Mouse (Mus musculus) heart, embryonic 10.5 days (tissue): Measurements from ENCODE around the gene Igsf8. TPM values are rescaled to one million over a fixed set of nuclear protein-coding genes. Genes with fewer than 3 reads are reported as not detected.

ENCODE experiments used
- DNase-seq: peaks from one replicate; pipeline ENCODE4 v3.0.0-alpha.2; 2017; ENCODE audit warnings: low spot score
- H3K27ac ChIP-seq: fragments of 300-500 bp; sonication (generic); 2 replicates; pipeline ENCODE4 v1.5.1; 2016; ENCODE audit warnings: mild to moderate bottlenecking
- H3K27me3 ChIP-seq: fragments of 300-500 bp; sonication (generic); 2 replicates; pipeline ENCODE4 v1.6.1; 2016; ENCODE audit warnings: mild to moderate bottlenecking; ENCODE audit not compliant: poor library complexity, insufficient read depth, severe bottlenecking
- H3K36me3 ChIP-seq: fragments of 300-500 bp; sonication (generic); 2 replicates; pipeline ENCODE4 v1.6.1; 2016; ENCODE audit warnings: mild to moderate bottlenecking, moderate library complexity
- H3K4me1 ChIP-seq: fragments of 300-500 bp; sonication (generic); 2 replicates; pipeline ENCODE4 v1.6.1; 2016; ENCODE audit warnings: mild to moderate bottlenecking
- H3K4me3 ChIP-seq: fragments of 300-500 bp; sonication (generic); 2 replicates; pipeline ENCODE4 v1.5.1; 2016; ENCODE audit warnings: mild to moderate bottlenecking, moderate library complexity
- H3K9me3 ChIP-seq: fragments of 300-500 bp; sonication (generic); 2 replicates; pipeline ENCODE4 v1.6.1; 2016; ENCODE audit warnings: mild to moderate bottlenecking, moderate library complexity
- WGBS: fragments of 180-500 bp; shearing (Covaris S2); methylation state at CpG from one replicate; pipeline ENCODE4 v1.1.7; 2016; 5-methylcytosine and 5-hydroxymethylcytosine counted together
- polyA plus RNA-seq: library from polyadenylated mRNA; unstranded; fragments of >200 nt; fragmentation: Nextera tagmentation; extraction: Ambion mirVana; gene quantifications from 2 replicates; pipeline ENCODE4 v1.2.1, GENCODE M21; 2016

Igsf8 gene
- polyA plus RNA-seq, 1 experiment from 2014 or later, result 33.2 TPM

DNA sequence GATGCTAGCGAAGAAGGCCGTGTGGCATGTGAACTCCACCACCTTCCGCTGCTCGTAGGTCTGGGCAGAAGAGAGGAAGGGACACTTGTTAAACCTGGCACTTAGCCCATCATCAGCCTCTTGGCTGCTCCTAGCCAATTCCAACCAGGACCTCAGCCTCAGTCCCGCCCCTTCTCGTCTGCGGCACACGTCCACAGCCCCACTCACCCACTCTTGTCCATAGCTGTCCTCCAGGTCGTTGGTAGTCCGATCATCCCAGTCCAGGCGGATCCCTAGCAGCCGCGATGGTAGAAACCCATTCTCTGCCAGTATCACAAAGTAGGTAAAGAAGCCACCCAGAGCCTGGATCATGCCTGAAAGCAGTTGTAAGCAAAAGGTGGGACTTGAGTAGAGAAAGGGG lies 16.9 kb downstream of the Igsf8 start:
- Histone ChIP-seq H3K9me3 (no peaks in the 10 kb centered on the region), H3K27me3 (no peaks in the 10 kb centered on the region), H3K4me1 (peaks cover 26% of the 10 kb centered on the region), H3K4me3 (no peak overlapping the region), H3K27ac (no peak overlapping the region), H3K36me3 (peaks cover 15% of the 10 kb centered on the region; the same call in 1 of the 2 replicates)
- DNase-seq, result no peak
- 86% methylated on average over 13 of the region's 13 CpGs for WGBS

DNA sequence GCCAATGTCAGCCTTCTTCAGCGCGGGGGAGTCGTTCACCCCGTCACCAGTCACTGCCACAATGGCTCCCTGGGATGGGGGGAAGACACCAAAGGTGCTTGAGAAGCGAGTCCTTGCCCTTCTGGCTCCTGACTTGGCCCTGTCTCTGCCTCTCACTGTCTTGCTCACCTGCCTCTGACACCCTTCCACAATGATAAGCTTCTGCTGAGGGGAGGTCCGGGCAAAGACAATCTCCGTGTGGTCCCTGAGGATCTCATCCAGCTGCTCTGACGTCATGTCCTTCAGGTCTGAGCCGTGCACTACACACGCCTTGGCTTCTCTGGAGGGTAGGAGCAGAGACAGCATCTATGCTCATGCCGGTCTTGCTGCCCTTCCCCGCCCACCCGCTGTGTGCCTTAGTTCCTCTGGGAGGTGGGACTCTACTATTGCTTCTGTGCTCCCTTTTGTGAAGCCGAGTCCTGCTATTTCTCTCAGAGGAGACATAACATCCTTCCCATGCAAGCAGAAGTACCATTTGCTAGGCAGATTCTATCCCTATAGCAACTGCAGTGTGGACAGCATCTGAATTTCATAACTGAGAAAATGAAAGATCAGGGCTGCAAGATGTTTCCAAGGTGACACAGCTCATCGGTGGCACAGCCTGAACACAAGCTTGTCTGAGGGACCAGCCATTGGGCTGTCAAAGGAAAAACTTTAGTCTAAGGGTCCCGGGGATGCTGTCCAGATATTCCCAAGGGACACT lies 18.5 kb downstream of the Igsf8 start:
- no peak for DNase-seq
- H3K27me3 ChIP-seq, result peaks cover 6% of the 10 kb centered on the region; the same call in 1 of the 2 replicates
- H3K27ac ChIP-seq, result no peak overlapping the region
- peaks cover 16% of the 10 kb centered on the region; the same call in 1 of the 2 replicates for H3K4me1 ChIP-seq
- no peaks in the 10 kb centered on the region for H3K9me3 ChIP-seq
- no peak overlapping the region for H3K4me3 ChIP-seq
- peaks cover 27% of the 10 kb centered on the region; the same call in 1 of the 2 replicates for H3K36me3 ChIP-seq
- WGBS, result 73% methylated on average over 16 of the region's 16 CpGs

DNA sequence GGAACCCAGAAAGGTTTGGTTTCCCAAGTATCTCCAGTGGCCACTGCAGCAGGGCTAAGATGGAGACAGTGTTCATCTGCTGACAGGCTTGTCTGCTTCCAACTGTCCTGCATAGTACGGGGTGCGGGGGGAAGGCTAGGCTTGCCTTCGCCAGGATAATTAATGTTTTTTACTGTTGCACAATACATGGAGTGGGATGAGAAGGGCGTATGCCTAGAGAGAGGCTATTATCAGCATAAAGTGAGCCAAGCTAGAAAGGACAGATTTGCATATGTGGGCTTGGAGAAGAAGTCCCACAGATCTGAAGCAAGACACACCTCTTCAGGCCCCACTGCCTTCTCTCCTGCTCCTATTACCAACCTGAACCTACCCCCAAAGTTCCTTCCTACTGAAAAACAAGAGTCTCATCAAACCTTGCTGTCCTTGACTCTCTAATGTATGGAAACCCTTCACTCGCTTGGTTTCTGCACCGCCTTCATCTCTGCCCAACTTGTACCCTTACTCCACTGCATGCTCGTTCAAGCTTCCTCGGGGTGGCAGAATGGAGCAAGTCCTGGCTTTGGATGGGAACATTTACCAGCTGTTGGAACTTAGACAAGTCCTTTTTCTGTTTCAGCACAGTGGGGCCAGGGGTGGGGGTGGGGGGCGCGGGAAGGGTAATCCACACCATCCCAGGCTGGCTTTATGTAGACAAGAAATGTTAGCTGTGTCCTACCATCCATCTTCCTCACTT lies 20.2 kb downstream of the Igsf8 start:
- H3K27ac ChIP-seq, result no peak overlapping the region
- DNase-seq, result no peak
- H3K4me1 ChIP-seq, result peaks cover 16% of the 10 kb centered on the region; the same call in 1 of the 2 replicates
- H3K36me3 ChIP-seq, result peaks cover 45% of the 10 kb centered on the region
- no peak overlapping the region for H3K4me3 ChIP-seq
- H3K27me3 ChIP-seq, result peaks cover 6% of the 10 kb centered on the region; the same call in 1 of the 2 replicates
- WGBS, result 85% methylated on average over 10 of the region's 10 CpGs
- no peaks in the 10 kb centered on the region for H3K9me3 ChIP-seq

DNA sequence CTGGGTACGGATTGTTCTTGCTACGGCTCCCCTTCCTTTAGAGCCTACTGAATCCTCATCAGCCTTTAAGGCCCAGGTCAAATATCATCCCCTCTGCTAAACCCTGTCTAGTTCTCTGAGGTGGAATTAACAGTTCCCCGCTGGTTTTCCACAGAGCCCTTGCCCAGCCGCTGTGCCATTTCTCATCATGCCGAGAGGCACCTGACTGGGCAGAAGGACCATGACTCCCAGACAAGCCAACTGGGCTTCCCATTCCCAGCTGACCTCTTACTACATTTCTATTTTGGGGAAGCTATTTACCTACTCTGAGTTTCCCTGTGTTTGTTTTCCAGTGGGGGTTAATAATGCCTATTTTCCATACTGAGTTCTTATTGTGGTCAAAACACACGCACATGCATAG lies 21.6 kb downstream of the Igsf8 start:
- no peak for DNase-seq
- Histone ChIP-seq H3K4me3 (no peak overlapping the region), H3K9me3 (no peaks in the 10 kb centered on the region), H3K27ac (no peak overlapping the region), H3K27me3 (peaks cover 6% of the 10 kb centered on the region; the same call in 1 of the 2 replicates), H3K36me3 (peaks cover 43% of the 10 kb centered on the region), H3K4me1 (peaks cover 16% of the 10 kb centered on the region; the same call in 1 of the 2 replicates)
- 90% methylated on average over 6 of the region's 6 CpGs for WGBS

DNA sequence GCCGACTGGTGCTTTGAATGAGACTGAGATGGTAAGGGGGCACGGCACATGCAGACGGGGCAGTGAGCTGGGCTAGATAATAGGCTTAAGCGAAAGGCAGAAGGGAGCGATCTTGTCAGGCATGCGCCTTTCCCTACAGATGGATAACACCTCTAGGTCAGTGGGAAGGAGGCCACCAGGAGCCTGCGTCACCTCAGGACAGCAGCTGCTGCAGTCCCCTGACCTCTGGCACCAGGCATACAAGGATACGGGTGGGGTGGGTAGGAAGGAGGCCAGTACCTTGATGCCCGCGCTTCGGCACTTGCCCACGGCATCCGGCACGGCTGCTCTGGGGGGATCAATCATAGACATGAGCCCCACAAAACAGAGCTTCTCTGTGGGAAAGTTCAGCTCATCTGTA lies 22.8 kb downstream of the Igsf8 start:
- Histone ChIP-seq H3K9me3 (no peaks in the 10 kb centered on the region), H3K27me3 (peaks cover 6% of the 10 kb centered on the region; the same call in 1 of the 2 replicates), H3K4me1 (0 out of 2 replicates have a peak, but pooled peaks cover 7% of the 10 kb centered on the region), H3K4me3 (no peak overlapping the region), H3K36me3 (peaks cover 48% of the 10 kb centered on the region), H3K27ac (no peak overlapping the region)
- 80% methylated on average over 14 of the region's 14 CpGs for WGBS
- DNase-seq, result no peak

DNA sequence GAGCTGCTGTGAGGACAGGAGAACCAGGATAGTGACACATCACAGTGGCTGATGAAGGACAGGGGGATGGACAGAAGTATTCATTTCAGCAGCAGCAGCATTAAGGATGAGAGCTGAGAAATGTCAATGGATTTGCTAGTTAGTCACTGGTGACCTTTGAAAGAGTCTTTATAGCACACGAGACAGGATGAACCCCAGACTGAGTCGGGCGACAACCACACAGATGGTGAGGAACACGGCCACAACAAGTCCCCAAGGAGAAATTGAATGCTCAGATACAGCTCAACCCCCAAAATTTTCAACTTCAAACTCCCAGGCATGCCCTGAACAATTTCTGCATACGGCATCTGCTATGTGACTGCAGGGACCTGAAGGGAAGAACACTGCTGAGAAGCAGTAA lies 25.3 kb downstream of the Igsf8 start:
- Histone ChIP-seq H3K27ac (no peak overlapping the region), H3K9me3 (no peaks in the 10 kb centered on the region), H3K4me1 (no peaks in the 10 kb centered on the region), H3K27me3 (peaks cover 6% of the 10 kb centered on the region; the same call in 1 of the 2 replicates), H3K4me3 (no peak overlapping the region), H3K36me3 (peaks cover 62% of the 10 kb centered on the region)
- 83% methylated on average over 5 of the region's 5 CpGs for WGBS
- no peak for DNase-seq

DNA sequence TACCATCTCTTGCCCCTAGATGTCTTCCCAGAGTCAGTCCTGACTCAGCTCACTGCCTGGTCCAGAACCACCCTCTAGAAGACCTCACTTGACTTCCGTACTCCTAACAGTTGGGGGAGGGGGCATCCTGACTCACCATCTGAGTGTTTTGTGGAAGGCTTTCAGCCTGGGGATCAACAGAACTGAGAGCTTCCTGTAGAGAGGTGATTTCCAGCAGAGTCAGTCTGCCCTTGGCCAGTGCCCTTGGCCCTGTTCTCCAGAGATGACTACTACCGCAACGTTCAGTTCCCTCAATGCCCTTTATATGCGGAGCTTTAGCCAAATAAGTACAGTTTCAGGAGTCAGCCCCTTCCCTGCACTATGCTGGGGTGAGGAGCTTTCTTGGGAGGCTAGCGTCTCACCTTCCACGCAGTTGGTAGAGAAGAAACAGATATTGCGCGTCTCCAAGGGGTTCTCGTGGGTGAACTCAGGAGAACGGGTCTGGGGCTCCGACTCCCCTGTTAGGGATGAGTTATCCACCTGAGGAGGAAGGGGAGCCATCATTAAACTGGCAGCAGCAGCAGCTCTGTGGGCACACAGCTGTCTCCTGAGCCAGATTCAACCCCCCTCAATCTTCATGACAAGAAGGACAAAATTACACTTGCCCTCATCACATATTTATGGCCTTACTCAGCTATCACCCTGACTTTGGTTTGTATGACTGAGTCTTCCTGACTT lies 27.6 kb downstream of the Igsf8 start:
- no peaks in the 10 kb centered on the region for H3K9me3 ChIP-seq
- H3K27me3 ChIP-seq, result peaks cover 6% of the 10 kb centered on the region; the same call in 1 of the 2 replicates
- WGBS, result 89% methylated on average over 11 of the region's 11 CpGs
- no peak overlapping the region for H3K27ac ChIP-seq
- peaks cover 61% of the 10 kb centered on the region for H3K36me3 ChIP-seq
- DNase-seq, result no peak
- no peak overlapping the region for H3K4me3 ChIP-seq
- H3K4me1 ChIP-seq, result no peaks in the 10 kb centered on the region

DNA sequence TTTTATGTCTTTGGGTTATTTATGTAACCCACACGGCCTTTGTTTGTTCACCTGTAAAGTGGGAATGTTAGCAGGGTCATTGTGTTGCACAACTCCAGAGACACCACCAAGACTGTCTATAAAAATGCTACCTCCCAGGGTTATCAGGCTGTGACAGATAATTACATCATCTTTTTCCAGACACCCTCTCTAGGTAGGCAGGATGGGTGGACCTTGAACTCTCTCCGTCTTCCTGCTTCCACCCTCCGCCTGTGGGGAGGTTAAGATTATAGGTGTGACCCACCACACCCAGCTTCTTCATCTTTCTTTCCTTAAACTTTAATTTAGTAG lies 28.1 kb downstream of the Igsf8 start:
- H3K9me3 ChIP-seq, result no peaks in the 10 kb centered on the region
- no peak overlapping the region for H3K4me3 ChIP-seq
- 67% methylated on average over 3 of the region's 3 CpGs for WGBS
- DNase-seq, result no peak
- H3K4me1 ChIP-seq, result no peaks in the 10 kb centered on the region
- peaks cover 2% of the 10 kb centered on the region; the same call in 1 of the 2 replicates for H3K27me3 ChIP-seq
- H3K36me3 ChIP-seq, result peaks cover 56% of the 10 kb centered on the region
- H3K27ac ChIP-seq, result no peak overlapping the region

DNA sequence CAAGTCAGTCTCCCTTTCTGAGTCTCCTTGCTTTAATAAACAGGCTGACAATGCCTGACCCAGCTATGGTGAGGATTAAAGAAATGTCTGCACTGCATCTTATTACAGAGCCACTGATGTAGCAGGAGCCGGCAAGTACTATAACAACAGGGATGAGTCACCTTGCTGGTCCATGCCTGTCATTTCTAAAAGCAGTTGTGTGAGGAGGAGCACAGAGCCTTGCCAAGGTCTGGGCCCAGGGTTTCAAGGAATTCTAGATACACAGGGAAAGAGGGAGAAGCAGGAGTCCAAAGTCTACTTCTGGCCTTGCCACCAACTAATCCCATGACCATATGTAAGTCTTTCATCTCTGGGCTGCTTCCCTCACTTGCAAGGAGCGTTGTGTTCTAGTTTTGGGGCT lies 31.4 kb downstream of the Igsf8 start:
- H3K4me3 ChIP-seq, result no peak overlapping the region
- peaks cover 31% of the 10 kb centered on the region for H3K36me3 ChIP-seq
- no peak for DNase-seq
- no peak overlapping the region for H3K27ac ChIP-seq
- no peaks in the 10 kb centered on the region for H3K9me3 ChIP-seq
- 90% methylated on average over 2 of the region's 2 CpGs for WGBS
- peaks cover 24% of the 10 kb centered on the region for H3K4me1 ChIP-seq
- no peaks in the 10 kb centered on the region; the same call in 1 of the 2 replicates for H3K27me3 ChIP-seq

DNA sequence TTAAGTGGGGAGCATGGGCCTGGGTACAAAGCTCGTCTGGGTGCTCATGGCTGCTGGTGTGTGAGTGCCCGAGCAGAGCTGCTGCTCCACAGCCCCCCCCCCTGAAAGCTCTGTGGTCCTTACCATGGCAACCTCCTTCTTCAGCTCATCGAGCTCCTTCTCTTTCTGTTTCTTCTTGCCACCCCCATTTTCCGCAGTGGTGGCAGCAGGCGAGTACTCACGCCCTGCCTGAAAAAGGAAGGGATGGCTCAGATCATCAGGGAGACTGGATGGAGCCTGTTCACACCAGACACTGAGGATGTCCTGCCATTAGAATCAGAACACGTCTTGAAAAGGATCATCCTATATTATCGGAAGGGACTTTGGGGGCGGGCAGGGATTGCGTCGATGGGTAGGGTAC lies 32.0 kb downstream of the Igsf8 start:
- H3K4me3 ChIP-seq, result no peak overlapping the region
- H3K9me3 ChIP-seq, result no peaks in the 10 kb centered on the region
- H3K27ac ChIP-seq, result no peak overlapping the region
- peaks cover 31% of the 10 kb centered on the region for H3K36me3 ChIP-seq
- peaks cover 30% of the 10 kb centered on the region for H3K4me1 ChIP-seq
- no peak for DNase-seq
- 87% methylated on average over 11 of the region's 11 CpGs for WGBS
- no peaks in the 10 kb centered on the region; the same call in 1 of the 2 replicates for H3K27me3 ChIP-seq

DNA sequence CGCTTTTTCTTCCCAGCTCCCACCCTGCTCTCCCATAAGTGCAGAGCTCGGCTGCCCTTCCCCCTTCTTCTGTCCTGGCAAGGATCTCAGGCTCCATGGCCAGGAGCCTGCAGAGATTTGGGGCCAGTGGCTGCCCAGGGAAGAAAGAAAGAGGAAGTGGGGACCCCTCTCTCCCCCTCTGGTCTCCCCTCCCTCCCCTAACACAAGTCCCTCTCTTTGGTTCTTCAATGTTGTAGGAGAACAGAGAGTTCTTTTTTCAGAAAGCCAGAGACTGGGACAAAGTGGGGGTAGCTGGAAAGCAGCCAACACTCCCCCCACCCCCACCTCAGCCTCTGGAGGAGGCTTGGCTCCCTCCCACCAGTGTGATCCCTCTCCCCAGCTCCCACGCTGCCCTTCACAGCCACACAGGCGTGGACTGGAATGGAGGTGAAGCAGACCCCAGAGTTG lies 34.3 kb downstream of the Igsf8 start:
- Histone ChIP-seq H3K36me3 (peaks cover 13% of the 10 kb centered on the region; the same call in 1 of the 2 replicates), H3K9me3 (no peaks in the 10 kb centered on the region), H3K4me3 (peak overlapping the region; percentile 56; the same call in 1 of the 2 replicates), H3K4me1 (peaks cover 53% of the 10 kb centered on the region), H3K27me3 (no peaks in the 10 kb centered on the region; the same call in 1 of the 2 replicates), H3K27ac (peak overlapping the region; percentile 89)
- DNase-seq, result no peak
- WGBS, result 43% methylated on average over 4 of the region's 4 CpGs

DNA sequence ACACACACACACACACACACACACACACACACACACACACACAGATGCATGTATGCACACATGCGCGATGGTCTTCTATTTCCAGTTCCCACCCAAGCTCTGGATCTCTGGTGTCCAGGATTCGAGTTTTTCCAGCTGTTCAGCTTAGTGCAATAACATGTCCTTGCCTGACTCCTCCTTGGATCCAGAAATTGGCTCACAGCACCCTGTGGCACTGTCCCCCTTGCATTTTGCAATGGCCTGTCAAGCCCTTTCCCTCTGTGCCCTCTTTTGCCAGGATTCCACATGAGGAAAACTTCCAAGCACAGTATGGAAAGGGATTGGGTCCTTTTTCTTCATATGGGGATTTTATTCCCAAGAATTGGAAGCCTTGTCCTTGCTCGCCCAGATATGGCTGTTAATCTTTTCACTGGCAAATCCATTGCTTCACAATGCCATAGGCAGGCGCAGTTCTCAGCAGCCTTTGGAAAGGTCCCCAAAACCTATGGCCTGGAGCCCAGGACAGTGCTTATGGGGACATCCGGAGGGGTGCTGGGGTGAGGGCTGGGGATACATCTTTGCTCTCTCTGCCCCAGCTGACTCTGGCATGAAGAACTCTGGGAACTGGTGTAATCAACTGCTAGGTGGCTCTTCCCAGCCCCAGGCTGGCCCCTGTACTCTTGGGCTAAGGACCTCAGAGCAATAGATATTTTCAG lies 35.5 kb downstream of the Igsf8 start:
- DNase-seq, result no peak
- peak overlapping the region; percentile 56 for H3K4me3 ChIP-seq
- peaks cover 3% of the 10 kb centered on the region; the same call in 1 of the 2 replicates for H3K36me3 ChIP-seq
- H3K9me3 ChIP-seq, result no peaks in the 10 kb centered on the region
- H3K4me1 ChIP-seq, result peaks cover 64% of the 10 kb centered on the region
- H3K27ac ChIP-seq, result peak overlapping the region; percentile 89
- 74% methylated on average over 6 of the region's 6 CpGs for WGBS
- H3K27me3 ChIP-seq, result no peaks in the 10 kb centered on the region; the same call in 1 of the 2 replicates
